Mouse (Mus musculus) layer of hippocampus, adult 6 months (tissue): ENCODE measurements around the gene Adam26a. TPM values are rescaled to one million over a fixed set of nuclear protein-coding genes. Genes with fewer than 3 reads are reported as not detected.

Experiments used
- long read RNA-seq, 2 experiments: library from polyadenylated mRNA; unstranded; transcript quantifications; one replicate each; pipeline ENCODE4 v2.0.0; 2019 to 2020
- polyA plus RNA-seq: library from polyadenylated mRNA; unstranded; fragments of <200 nt; fragmentation: Nextera tagmentation; gene quantifications from 2 replicates; pipeline ENCODE4 v1.2.3, GENCODE M21; 2021

The Adam26a gene
- not detected in 2 replicates for polyA plus RNA-seq
- long read RNA-seq, experiment 1: 0 reads
- long read RNA-seq, experiment 2: 0 reads

GRCm38 (mm10) chr8:43576607-43577006, at the start of gene Adam26a:
Gene Adam26a, minus strand, starts transcription at chr8:43576707.

DNA sequence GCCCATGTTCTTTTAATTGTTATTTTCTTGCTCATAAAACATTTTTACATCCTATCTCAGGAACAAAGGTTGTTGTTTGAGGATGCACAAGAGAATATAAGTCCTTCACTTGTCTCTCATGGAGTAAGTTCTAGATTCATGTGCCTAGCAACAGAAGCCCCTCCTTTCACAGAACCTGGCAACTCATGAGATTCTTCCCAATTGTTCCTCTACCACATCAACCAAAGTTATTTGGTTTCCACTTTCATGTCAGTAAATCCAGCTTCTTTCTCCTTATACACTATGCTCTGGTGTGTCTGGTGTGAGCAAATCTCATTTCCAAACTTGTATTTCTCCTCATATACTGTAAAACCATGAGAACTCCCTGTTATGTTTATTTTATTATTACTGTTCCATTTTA, 48.5 kb downstream of the Adam26a start, which contains the start of gene Adam26b:
TSS of gene Adam26b (minus strand) at position 101 of the 400 bp plus-strand sequence.

Other genes starting within 250 kb of the Adam26a start
- not detected in 2 replicates for gene Adam26b, start 48.6 kb downstream of the Adam26a start, polyA plus RNA-seq
- gene Gm5346, start 50.6 kb upstream of the Adam26a start, polyA plus RNA-seq: not detected in 2 replicates
- not detected in 2 replicates for gene Adam34, start 133.3 kb upstream of the Adam26a start, polyA plus RNA-seq